Mouse (Mus musculus): ENCODE data around the gene Mtx2. TPM values are rescaled to one million over a fixed set of nuclear protein-coding genes. Genes with fewer than 3 reads are reported as not detected.

Gene Mtx2
- total RNA-seq, 2 experiments from 2014 or later = 42.2 to 51.1 TPM

GRCm38 (mm10) chr2:74925968-74926814 is 100.6 kb downstream of the Mtx2 start:
- no peak for DNase-seq

Other genes with a start within 250 kb of the Mtx2 start
- 10 to 100 TPM; 56.3 to 67.8 TPM for gene Lnpk, start 246.4 kb upstream of the Mtx2 start, total RNA-seq (2021)
- not detected for gene Evx2, start 166.2 kb upstream of the Mtx2 start, total RNA-seq (2021)
- not detected for gene Hoxd13, start 157.5 kb upstream of the Mtx2 start, total RNA-seq (2021)
- not detected for gene Hoxd12, start 150.8 kb upstream of the Mtx2 start, total RNA-seq (2021)
- gene Hoxd11, start 146.2 kb upstream of the Mtx2 start, total RNA-seq (2021) = not detected
- not detected for gene Hoxd10, start 133.9 kb upstream of the Mtx2 start, total RNA-seq (2021)
- not detected for gene Hoxd9, start 128.1 kb upstream of the Mtx2 start, total RNA-seq (2021)
- not detected for gene Hoxd8, start 121.2 kb upstream of the Mtx2 start, total RNA-seq (2021)
- gene Hoxd3, start 113.9 kb upstream of the Mtx2 start, total RNA-seq (2021) = not detected
- gene Hoxd4, start 113.9 kb upstream of the Mtx2 start, total RNA-seq (2021) = not detected
- not detected for gene Gm28230, start 99.1 kb upstream of the Mtx2 start, total RNA-seq (2021)
- under 1 TPM in 1 of 2 experiments, not detected in 1; 0.25 TPM for gene Hoxd1, start 62.8 kb upstream of the Mtx2 start, total RNA-seq (2021)

Data from layer of hippocampus, postnatal 36 days (tissue).